Mouse (Mus musculus) small intestine, adult 2 months (tissue): ENCODE data around the gene Zfp101. TPM values are rescaled to one million over a fixed set of nuclear protein-coding genes. Genes with fewer than 3 reads are reported as not detected.

ENCODE experiments used
- H3K27ac ChIP-seq: fragments of 200-500 bp; 2 replicates; pipeline ENCODE4 v1.5.1; 2012; ENCODE audit warnings: low read depth, low read length, control low read depth, inconsistent platforms; ENCODE audit not compliant: insufficient read depth
- H3K27me3 ChIP-seq: fragments of 200-500 bp; 2 replicates; pipeline ENCODE4 v1.6.1; 2012; ENCODE audit warnings: mild to moderate bottlenecking, moderate library complexity, low read length, inconsistent platforms; ENCODE audit not compliant: control insufficient read depth, insufficient read depth
- H3K36me3 ChIP-seq: fragments of 200-500 bp; 2 replicates; pipeline ENCODE4 v1.6.1; 2012; ENCODE audit warnings: mild to moderate bottlenecking, low read length, control low read depth, inconsistent platforms; ENCODE audit not compliant: control insufficient read depth, insufficient read depth
- H3K4me1 ChIP-seq: fragments of 200-500 bp; 2 replicates; pipeline ENCODE4 v1.6.1; 2012; ENCODE audit warnings: low read length, inconsistent platforms, mixed read lengths; ENCODE audit not compliant: control insufficient read depth, insufficient read depth, insufficient read length
- H3K4me3 ChIP-seq: fragments of 200-500 bp; 2 replicates; pipeline ENCODE4 v1.5.1; 2012; ENCODE audit warnings: low read depth, mild to moderate bottlenecking, control low read depth, inconsistent platforms, low read length, moderate library complexity
- CTCF ChIP-seq: fragments of 200-500 bp; IDR thresholded peaks from 2 replicates; pipeline ENCODE4 v1.5.1; 2012; ENCODE audit warnings: low read depth, mild to moderate bottlenecking, control low read depth, inconsistent platforms, low read length, moderate library complexity, mixed read lengths; ENCODE audit not compliant: insufficient replicate concordance, insufficient read length; ENCODE audit errors: extremely low read depth
- POLR2A ChIP-seq: fragments of 200-500 bp; IDR thresholded peaks from 2 replicates; pipeline ENCODE4 v1.6.1; 2012; ENCODE audit warnings: low read depth, mild to moderate bottlenecking, control low read depth, inconsistent platforms, low read length, moderate library complexity
- WGBS: fragments of 180-500 bp; shearing (Covaris S2); methylation state at CpG from one replicate; pipeline ENCODE4 v1.1.7; 2018; 5-methylcytosine and 5-hydroxymethylcytosine counted together
- polyA plus RNA-seq: library from polyadenylated mRNA; depleted of rRNA; stranded (reverse); fragments of >200 nt; gene quantifications from 2 replicates; pipeline ENCODE4 v1.2.3, GENCODE M21; 2012; rRNA removed

Zfp101 gene
- polyA plus RNA-seq, 1 experiment: 0.32 TPM

- Histone ChIP-seq H3K36me3 (no peaks in the 10 kb centered on the region), H3K4me3 (no peak overlapping the region)
- 56% methylated on average over 3 of the region's 3 CpGs for WGBS
These were observed 21.6 kb downstream of the Zfp101 start for GRCm38 (mm10) chr17:33372795-33373194.

DNA sequence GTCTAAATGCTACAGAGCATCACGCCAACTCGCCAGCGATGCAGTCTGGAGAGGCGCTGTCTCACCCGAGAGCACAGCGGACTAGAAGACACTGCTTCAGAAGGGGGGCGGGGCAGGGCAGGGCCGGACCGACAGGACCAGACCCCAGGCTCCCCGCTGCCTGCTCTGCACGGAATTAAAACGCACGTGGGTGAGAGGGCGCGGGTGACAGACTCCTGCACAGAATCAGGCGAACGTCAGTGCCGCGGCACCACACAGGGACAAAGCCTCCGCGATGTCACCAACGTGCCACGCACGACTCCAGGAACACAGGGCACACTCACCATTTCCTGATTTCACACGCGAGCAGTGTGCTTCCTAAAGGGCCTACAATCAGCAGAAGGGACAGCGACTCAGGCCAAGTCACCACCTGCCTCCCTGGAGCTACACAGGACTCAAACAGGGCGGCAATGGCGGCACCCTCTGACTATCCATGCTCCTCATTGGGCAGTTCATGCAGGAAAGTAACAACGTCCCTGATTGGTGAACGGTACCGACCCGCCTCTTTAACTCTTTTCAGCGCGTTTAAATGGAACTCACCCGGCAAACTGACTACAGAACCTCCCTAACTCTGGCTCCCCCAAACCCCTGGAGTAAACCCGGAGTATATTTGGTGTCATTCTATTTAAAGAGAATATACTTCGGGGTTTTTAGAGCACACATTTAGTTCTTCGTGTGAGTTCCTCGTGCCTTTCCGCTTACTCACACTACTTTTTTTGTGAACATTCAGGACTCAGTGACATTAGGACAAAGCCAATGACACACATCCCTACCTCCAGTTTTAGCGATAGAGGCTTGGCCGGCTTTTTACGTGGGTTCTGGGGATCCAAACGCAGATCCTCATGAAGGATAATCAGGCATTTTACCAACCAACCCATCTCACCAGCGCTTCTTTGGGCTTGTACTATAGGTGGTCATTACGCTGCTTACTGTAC is 35.7 kb downstream of the Zfp101 start, which contains the start of gene Zfp81:
TSS of gene Zfp81 (minus strand) at position 468 of the 974 bp plus-strand sequence.
- Histone ChIP-seq H3K36me3 (no peaks in the 10 kb centered on the region), H3K27ac (peak within 1 kb of the TSS; percentile 14; the same call in 1 of the 2 replicates), H3K4me3 (peak within 1 kb of the TSS; percentile 75), H3K4me1 (no peaks in the 10 kb centered on the region), H3K27me3 (no peaks in the 10 kb centered on the region)
- TF ChIP-seq POLR2A (no peak; the same call in 1 of the 2 replicates), CTCF (no peak)
- 4% methylated on average over 47 of the region's 47 CpGs for WGBS

More at GRCm38 (mm10) chr17:33372795-33373194, 21.6 kb downstream of the Zfp101 start:
- H3K4me1 ChIP-seq: no peaks in the 10 kb centered on the region
- TF ChIP-seq CTCF (no peak), POLR2A (no peak)
- H3K27ac ChIP-seq: no peak overlapping the region
- H3K27me3 ChIP-seq: no peaks in the 10 kb centered on the region

DNA sequence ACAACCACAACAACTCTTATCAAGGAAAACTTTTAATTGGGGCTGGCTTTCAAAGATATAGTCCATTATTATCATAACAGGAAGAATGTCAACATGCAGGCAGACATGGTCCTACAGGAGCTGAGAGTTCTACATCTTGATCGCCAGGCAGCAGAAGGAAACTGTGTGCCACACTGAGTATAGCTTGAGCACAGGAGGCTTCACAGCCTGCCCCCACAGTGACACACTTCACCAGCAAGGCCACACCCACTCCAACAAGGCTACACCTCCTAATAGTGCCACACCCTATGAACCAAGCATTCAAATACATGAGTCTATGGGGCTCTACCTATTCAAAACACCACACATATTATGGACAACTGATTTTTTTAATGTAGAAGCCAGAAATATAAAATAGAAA is 41.5 kb downstream of the Zfp101 start:
- H3K27ac ChIP-seq: no peak overlapping the region
- TF ChIP-seq POLR2A (no peak), CTCF (no peak)
- 91% methylated on average over 1 of the region's 1 CpGs for WGBS
- H3K36me3 ChIP-seq: no peaks in the 10 kb centered on the region
- H3K27me3 ChIP-seq: no peaks in the 10 kb centered on the region
- no peak overlapping the region for H3K4me3 ChIP-seq
- H3K4me1 ChIP-seq: no peaks in the 10 kb centered on the region

Other genes starting within 250 kb of the Zfp101 start
- gene Olfr55, start 226.2 kb downstream of the Zfp101 start, polyA plus RNA-seq: not detected in 2 replicates
- not detected in 2 replicates for gene Olfr239, start 203.3 kb downstream of the Zfp101 start, polyA plus RNA-seq
- gene Olfr1564, start 173.0 kb downstream of the Zfp101 start, polyA plus RNA-seq: 0.03 and 0.37 TPM in 2 replicates
- gene Zfp955a, start 139.5 kb downstream of the Zfp101 start, polyA plus RNA-seq: 0.10 and 0.25 TPM in 2 replicates
- not detected in 2 replicates for gene Olfr63, start 130.0 kb downstream of the Zfp101 start, polyA plus RNA-seq
- 0.20 and 0.42 TPM in 2 replicates for gene Zfp955b, start 105.1 kb downstream of the Zfp101 start, polyA plus RNA-seq
- gene Zfp81, start 35.8 kb downstream of the Zfp101 start, polyA plus RNA-seq: 0.08 and 0.29 TPM in 2 replicates
- not detected in 2 replicates for gene Actl9, start 38.3 kb upstream of the Zfp101 start, polyA plus RNA-seq
- 22.9 and 28.2 TPM in 2 replicates for gene Adamts10, start 129.6 kb upstream of the Zfp101 start, polyA plus RNA-seq
- gene Myo1f, start 161.1 kb upstream of the Zfp101 start, polyA plus RNA-seq: 3.7 and 5.1 TPM in 2 replicates
- 20.0 and 33.1 TPM in 2 replicates for gene Zfp414, start 234.4 kb upstream of the Zfp101 start, polyA plus RNA-seq
- gene Pram1, start 243.4 kb upstream of the Zfp101 start, polyA plus RNA-seq: 0.60 and 1.3 TPM in 2 replicates